Mouse (Mus musculus) megakaryocyte, embryonic 14.5 days (primary cell): ENCODE results near the gene H2-M10.3. TPM values are rescaled to one million over a fixed set of nuclear protein-coding genes. Genes with fewer than 3 reads are reported as not detected.
"Not testable (repeated sequence)": the region's sequence is repeated elsewhere in the genome, so short reads cannot be mapped to it uniquely, and the experiment has no call there.

Experiments
- H3K27me3 ChIP-seq: replicated peaks from 2 replicates; pipeline ENCODE3; 2012; ENCODE audit warnings: inconsistent platforms
- H3K36me3 ChIP-seq: replicated peaks from 2 replicates; pipeline ENCODE3; 2012; ENCODE audit warnings: low read length, inconsistent platforms, mixed read lengths
- H3K4me1 ChIP-seq: 2 replicates; pipeline ENCODE4 v1.6.1; 2012; ENCODE audit warnings: inconsistent platforms
- H3K4me3 ChIP-seq: replicated peaks from 2 replicates; pipeline ENCODE3; 2012; ENCODE audit warnings: moderate library complexity, mild to moderate bottlenecking, inconsistent platforms
- H3K9me3 ChIP-seq: 2 replicates; pipeline ENCODE4 v1.6.1; 2012; ENCODE audit warnings: inconsistent platforms
- FLI1 ChIP-seq: IDR thresholded peaks from 2 replicates; pipeline ENCODE4 v1.6.1; 2012; ENCODE audit warnings: low read length, inconsistent platforms, mixed read lengths
- GATA1 ChIP-seq: IDR thresholded peaks from 3 replicates; pipeline ENCODE4 v1.6.1; 2012; ENCODE audit warnings: mixed read lengths, low read length, inconsistent platforms, borderline replicate concordance
- polyA plus RNA-seq: library from polyadenylated mRNA; stranded (reverse); fragments of >175 nt; gene quantifications from 2 replicates; pipeline ENCODE4 v1.2.3, GENCODE M21; 2012; ENCODE audit warnings: low replicate concordance; ENCODE audit not compliant: insufficient read depth

Gene H2-M10.3
- not detected in 2 replicates for polyA plus RNA-seq

- H3K36me3 ChIP-seq, H3K9me3 ChIP-seq, H3K4me1 ChIP-seq, H3K4me3 ChIP-seq, H3K27me3 ChIP-seq: not testable (repeated sequence)
Observed at GRCm38 (mm10) chr17:36368317-36368716, at the start of gene H2-M10.3. TSS of gene H2-M10.3 (minus strand) at chr17:36368417.

GRCm38 (mm10) chr17:36417416-36417815 is 49.2 kb upstream of the H2-M10.3 start:
- Histone ChIP-seq H3K27me3 (peaks cover 8% of the 10 kb centered on the region), H3K9me3 (peaks cover 12% of the 10 kb centered on the region), H3K36me3 (no peaks in the 10 kb centered on the region), H3K4me3 (no peak overlapping the region), H3K4me1 (peaks cover 11% of the 10 kb centered on the region)
- TF ChIP-seq GATA1 (no peak), FLI1 (no peak)

GRCm38 (mm10) chr17:36415407-36415806 is 47.2 kb upstream of the H2-M10.3 start:
- H3K36me3 ChIP-seq = no peaks in the 10 kb centered on the region
- peaks cover 8% of the 10 kb centered on the region for H3K27me3 ChIP-seq
- peak overlapping the region; percentile 7 for H3K4me3 ChIP-seq
- no peaks in the 10 kb centered on the region for H3K9me3 ChIP-seq
- peaks cover 11% of the 10 kb centered on the region for H3K4me1 ChIP-seq
- TF ChIP-seq GATA1 (no peak), FLI1 (no peak)

GRCm38 (mm10) chr17:36414361-36414760 is 46.1 kb upstream of the H2-M10.3 start:
- peaks cover 11% of the 10 kb centered on the region for H3K4me1 ChIP-seq
- no peaks in the 10 kb centered on the region for H3K9me3 ChIP-seq

GRCm38 (mm10) chr17:36389907-36390306 is 21.7 kb upstream of the H2-M10.3 start:
- H3K4me1 ChIP-seq = no peaks in the 10 kb centered on the region

More at GRCm38 (mm10) chr17:36414361-36414760, 46.1 kb upstream of the H2-M10.3 start:
- Histone ChIP-seq H3K27me3 (peaks cover 8% of the 10 kb centered on the region), H3K36me3 (no peaks in the 10 kb centered on the region), H3K4me3 (no peak overlapping the region)
- TF ChIP-seq GATA1 (no peak), FLI1 (no peak)

GRCm38 (mm10) chr17:36362404-36362803 is 5.8 kb downstream of the H2-M10.3 start:
- H3K4me1 ChIP-seq, H3K36me3 ChIP-seq, H3K9me3 ChIP-seq, H3K27me3 ChIP-seq, H3K4me3 ChIP-seq: not testable (repeated sequence)

More at GRCm38 (mm10) chr17:36389907-36390306, 21.7 kb upstream of the H2-M10.3 start:
- no peak for TF ChIP-seq GATA1
- no peak for TF ChIP-seq FLI1
- peaks cover 2% of the 10 kb centered on the region for H3K27me3 ChIP-seq
- no peaks in the 10 kb centered on the region for H3K36me3 ChIP-seq
- no peaks in the 10 kb centered on the region for H3K9me3 ChIP-seq
- H3K4me3 ChIP-seq = no peak overlapping the region

- not testable (repeated sequence) for H3K9me3 ChIP-seq, H3K36me3 ChIP-seq, H3K27me3 ChIP-seq, H3K4me3 ChIP-seq, H3K4me1 ChIP-seq
Observed at GRCm38 (mm10) chr17:36357512-36357911, 10.7 kb downstream of the H2-M10.3 start.

GRCm38 (mm10) chr17:36355763-36356162 is 12.5 kb downstream of the H2-M10.3 start:
- H3K4me3 ChIP-seq = no peak overlapping the region
- H3K4me1 ChIP-seq = no peaks in the 10 kb centered on the region
- H3K36me3 ChIP-seq = no peaks in the 10 kb centered on the region
- no peaks in the 10 kb centered on the region for H3K27me3 ChIP-seq
- H3K9me3 ChIP-seq = no peaks in the 10 kb centered on the region
- TF ChIP-seq FLI1 (no peak), GATA1 (no peak)

- not testable (repeated sequence) for H3K27me3 ChIP-seq, H3K36me3 ChIP-seq, H3K4me1 ChIP-seq, H3K4me3 ChIP-seq, H3K9me3 ChIP-seq
Observed at GRCm38 (mm10) chr17:36355343-36355742, 12.9 kb downstream of the H2-M10.3 start.

- H3K4me1 ChIP-seq = no peaks in the 10 kb centered on the region
- no peak for TF ChIP-seq GATA1
- TF ChIP-seq FLI1 = no peak
- no peak within 1 kb of the TSS for H3K4me3 ChIP-seq
- no peaks in the 10 kb centered on the region for H3K36me3 ChIP-seq
- no peaks in the 10 kb centered on the region for H3K9me3 ChIP-seq
- H3K27me3 ChIP-seq = peaks cover 2% of the 10 kb centered on the region
Observed at GRCm38 (mm10) chr17:36326055-36326454, 42.2 kb downstream of the H2-M10.3 start, which contains the start of gene H2-M10.1. TSS of gene H2-M10.1 (minus strand) at chr17:36326155.

GRCm38 (mm10) chr17:36315689-36316253 is 52.4 kb downstream of the H2-M10.3 start:
- TF ChIP-seq GATA1 = no peak
- no peak for TF ChIP-seq FLI1
- H3K4me1 ChIP-seq = peaks cover 13% of the 10 kb centered on the region
- H3K27me3 ChIP-seq = peaks cover 20% of the 10 kb centered on the region
- no peaks in the 10 kb centered on the region for H3K9me3 ChIP-seq
- H3K4me3 ChIP-seq = peak overlapping the region; percentile 88
- no peaks in the 10 kb centered on the region for H3K36me3 ChIP-seq
